Mouse (Mus musculus): ENCODE data around the gene Gfm2.

- TF ChIP-seq CTCF (IDR thresholded peaks at IDR 0.05; ENCODE audit: borderline replicate concordance, extremely low read depth, insufficient read depth, insufficient read length): no peak
- TF ChIP-seq POLR2A (IDR thresholded peaks at IDR 0.05; ENCODE audit: borderline replicate concordance, extremely low read depth, insufficient read depth, insufficient read length, poor library complexity, severe bottlenecking): no peak
Measured at GRCm38 (mm10) chr13:97192649-97193048, 54.9 kb downstream of the Gfm2 start.

Data from brain, embryonic 14.5 days (tissue).